Mouse (Mus musculus): ENCODE data around the gene Gm11639.

Gene Gm11639

GRCm38 (mm10) chr11:104685548-104685947 lies at the start of gene Gm11639:
Gene Gm11639 (plus strand): TSS chr11:104685707.
- no peak for DNase-seq (ENCODE audit: low spot score)

GRCm38 (mm10) chr11:104637010-104637409 lies 48.5 kb upstream of the Gm11639 start:
- no peak for DNase-seq (ENCODE audit: low spot score)

- DNase-seq (ENCODE audit: low spot score), result no peak
These were observed 47.5 kb upstream of the Gm11639 start for GRCm38 (mm10) chr11:104638006-104638405.

- no peak for DNase-seq (ENCODE audit: low spot score)
These were observed 46.6 kb upstream of the Gm11639 start for GRCm38 (mm10) chr11:104638906-104639305.

- no peak for DNase-seq (ENCODE audit: low spot score)
These were observed 45.9 kb upstream of the Gm11639 start for GRCm38 (mm10) chr11:104639634-104640033.

DNA sequence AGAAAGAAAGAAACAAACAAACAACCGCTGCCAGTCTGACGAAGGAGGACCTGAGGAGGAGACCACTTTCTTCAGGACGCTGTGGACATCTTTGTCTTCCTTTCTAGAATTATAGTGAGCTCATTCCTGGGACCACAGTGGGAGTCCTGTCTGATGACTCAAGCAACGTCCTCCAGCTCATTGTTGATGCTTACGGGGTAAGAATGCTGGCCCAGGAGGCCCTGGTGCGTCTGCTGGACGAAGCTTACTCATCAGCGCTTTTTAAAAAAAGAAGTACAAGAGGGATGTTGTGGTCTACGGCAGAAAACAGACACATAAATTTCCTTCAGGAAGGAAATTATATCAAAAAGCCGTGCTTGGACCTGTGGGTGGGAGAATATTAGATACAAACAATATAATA lies 44.6 kb upstream of the Gm11639 start:
- no peak for DNase-seq (ENCODE audit: low spot score)

DNA sequence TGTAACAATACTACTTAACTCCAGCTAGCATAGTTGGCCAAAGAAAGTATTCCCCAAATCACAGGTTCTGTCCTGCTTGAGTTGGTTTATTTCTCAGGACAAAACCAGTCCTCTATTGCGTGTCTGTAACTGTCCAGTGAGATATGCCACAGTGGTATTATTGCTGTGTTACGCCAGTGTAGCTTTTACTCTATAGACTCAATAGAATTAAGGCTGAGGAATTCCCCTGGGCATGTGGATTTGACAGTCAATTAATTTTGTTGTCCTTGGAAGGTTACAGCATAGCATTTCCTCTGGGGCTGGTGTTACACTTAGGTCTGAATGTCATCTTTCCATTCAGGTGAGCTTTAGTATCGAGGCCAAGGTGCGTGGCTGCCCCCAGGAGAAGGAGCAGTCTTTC lies 42.3 kb upstream of the Gm11639 start:
- DNase-seq (ENCODE audit: low spot score), result no peak

DNA sequence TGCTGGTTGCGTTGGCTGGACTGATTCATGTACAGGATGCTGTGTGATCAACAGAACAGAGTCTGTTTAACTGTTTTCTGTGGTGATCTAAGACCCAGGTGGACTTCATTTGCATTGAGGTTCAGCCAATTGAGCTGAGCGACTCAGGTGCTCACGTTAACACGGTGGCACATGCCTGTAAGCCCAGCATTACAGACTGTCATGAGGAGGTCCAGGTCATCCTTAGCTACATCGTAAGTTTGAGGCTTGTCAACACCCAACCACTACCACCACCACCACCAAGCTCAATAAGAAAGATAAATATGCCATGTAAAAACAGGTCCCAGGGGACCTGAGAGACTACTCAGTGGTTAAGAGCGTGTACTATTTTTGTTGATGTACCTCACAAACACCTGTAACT lies 40.1 kb upstream of the Gm11639 start:
- DNase-seq (ENCODE audit: low spot score), result no peak

GRCm38 (mm10) chr11:104646173-104646572 lies 39.3 kb upstream of the Gm11639 start:
- no peak for DNase-seq (ENCODE audit: low spot score)

- DNase-seq (ENCODE audit: low spot score), result no peak
These were observed 38.9 kb upstream of the Gm11639 start for GRCm38 (mm10) chr11:104646611-104647010.

DNA sequence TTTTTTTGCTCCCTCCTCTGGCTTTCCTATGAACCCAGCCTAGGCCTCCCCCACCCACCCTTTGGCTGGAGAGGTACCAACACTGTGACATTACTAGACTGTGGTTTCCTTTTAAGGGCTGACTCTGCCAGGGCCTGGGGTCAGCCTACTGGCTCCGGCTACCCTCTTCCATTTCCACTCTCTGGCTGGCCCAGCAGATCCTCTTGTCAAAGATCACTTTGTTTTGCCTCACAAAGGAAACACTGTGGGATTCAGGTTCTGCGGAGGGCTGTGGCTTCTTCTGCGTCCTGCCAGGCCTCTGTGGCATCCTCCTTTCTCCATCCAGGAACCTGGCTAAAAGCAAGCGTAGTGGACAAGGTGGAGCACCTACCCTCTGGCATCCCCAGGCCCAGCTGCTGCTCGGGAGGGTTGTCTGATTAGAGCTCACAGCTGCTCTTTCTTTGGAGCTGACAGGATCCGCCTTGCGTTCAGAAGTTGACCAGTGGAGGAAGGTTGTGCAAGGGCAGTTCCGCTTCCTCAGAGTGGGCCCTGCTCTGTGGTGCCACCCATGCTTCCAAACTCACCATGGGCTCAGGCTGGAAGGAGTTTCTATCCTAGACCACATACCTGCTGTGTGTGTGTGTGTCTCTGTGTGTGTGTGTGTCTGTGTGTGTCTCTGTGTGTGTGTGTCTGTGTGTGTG lies 38.2 kb upstream of the Gm11639 start:
- no peak for DNase-seq (ENCODE audit: low spot score)

- no peak for DNase-seq (ENCODE audit: low spot score)
These were observed 36.9 kb upstream of the Gm11639 start for GRCm38 (mm10) chr11:104648571-104648970.

DNA sequence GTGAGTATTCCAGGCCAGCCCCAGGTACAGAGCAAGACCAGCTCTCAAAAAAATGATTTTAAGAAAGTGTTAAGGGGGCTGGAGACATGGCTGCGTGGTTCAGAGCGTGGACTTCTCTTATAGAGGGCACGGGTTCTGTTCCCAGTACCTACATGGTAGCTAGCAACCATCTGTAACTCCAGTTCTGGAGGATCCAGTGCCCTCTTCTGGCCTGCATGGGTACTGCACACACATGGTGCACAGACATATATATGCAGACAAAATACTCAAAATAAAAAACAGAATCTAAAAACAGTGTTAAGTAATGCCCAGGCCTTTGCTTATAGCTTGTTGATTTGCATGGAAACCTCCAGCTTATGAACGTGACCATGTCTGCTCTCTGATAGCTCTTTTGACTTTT lies 24.9 kb upstream of the Gm11639 start:
- no peak for DNase-seq (ENCODE audit: low spot score)

GRCm38 (mm10) chr11:104661106-104661505 lies 24.4 kb upstream of the Gm11639 start:
- DNase-seq (ENCODE audit: low spot score), result no peak

DNA sequence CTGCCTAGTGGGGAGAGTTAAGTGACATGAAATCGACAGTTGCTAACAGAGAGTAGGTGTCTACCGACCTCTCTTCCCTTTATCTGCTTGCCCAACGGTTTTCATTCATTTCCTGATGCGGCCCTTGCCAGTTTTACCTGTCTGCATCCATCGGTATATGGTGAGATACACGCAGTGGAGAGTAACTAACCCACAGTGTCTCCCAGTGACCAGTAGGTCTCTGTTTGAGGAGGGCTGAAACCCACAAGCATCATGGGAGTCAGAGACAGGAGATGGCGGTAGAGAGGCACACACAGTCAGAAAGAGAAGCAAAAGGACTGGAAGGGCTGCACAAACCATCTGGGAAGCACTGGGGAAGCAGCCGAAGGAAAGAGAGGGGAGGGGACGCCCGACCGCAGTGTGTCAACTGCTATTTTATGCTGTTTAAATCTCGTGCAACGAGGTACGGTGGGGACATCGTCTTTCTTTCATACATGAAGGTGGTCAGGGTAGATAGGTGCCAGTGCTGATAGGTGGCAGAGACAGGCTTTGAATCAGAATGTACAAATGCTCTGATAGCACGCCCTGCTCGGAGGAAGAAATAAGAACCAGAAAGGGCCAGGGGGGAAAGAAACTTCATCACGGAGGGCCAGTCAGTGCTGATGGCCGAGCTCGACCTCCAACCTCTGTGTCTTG lies 23.8 kb upstream of the Gm11639 start:
- no peak for DNase-seq (ENCODE audit: low spot score)

DNA sequence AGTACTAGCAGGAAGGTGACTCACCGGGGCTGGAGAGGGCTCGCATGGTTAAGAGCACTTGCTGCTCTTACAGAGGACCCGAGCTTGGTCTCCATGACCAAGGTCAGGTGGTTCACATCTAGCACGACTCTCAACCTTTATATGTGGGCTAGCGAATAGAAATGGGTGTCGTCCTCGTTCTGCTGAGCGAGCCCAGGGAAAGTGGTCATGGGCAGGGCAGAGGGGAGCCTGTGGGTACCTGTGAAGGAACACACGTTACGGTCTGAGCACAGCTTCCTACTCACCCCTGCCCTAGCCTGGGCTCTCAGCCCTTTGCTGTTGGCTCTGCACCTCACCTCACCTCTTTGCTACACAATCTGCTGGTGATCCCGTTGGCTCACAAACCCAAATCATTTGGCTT lies 22.9 kb upstream of the Gm11639 start:
- no peak for DNase-seq (ENCODE audit: low spot score)

GRCm38 (mm10) chr11:104663241-104663877 lies 22.1 kb upstream of the Gm11639 start:
- no peak for DNase-seq (ENCODE audit: low spot score)

DNA sequence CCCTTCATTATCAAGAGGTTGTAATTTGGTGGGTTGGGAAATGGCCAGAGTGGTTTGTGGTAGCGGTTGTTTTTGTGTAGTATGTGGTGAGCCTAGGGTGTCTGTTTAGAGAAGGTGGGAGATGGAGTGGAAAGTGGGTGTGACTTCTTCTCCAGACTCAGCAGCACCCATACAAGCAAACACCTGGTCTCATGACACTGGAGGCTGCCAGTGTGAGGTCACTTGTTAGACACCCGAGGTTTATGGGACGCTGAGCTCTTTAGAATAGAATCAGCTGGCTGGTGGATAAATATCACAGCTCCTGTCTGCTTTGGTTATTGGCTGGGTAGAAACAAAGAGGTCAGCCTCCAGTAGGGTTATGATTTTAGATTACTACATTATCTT lies 21.6 kb upstream of the Gm11639 start:
- DNase-seq (ENCODE audit: low spot score), result no peak

DNA sequence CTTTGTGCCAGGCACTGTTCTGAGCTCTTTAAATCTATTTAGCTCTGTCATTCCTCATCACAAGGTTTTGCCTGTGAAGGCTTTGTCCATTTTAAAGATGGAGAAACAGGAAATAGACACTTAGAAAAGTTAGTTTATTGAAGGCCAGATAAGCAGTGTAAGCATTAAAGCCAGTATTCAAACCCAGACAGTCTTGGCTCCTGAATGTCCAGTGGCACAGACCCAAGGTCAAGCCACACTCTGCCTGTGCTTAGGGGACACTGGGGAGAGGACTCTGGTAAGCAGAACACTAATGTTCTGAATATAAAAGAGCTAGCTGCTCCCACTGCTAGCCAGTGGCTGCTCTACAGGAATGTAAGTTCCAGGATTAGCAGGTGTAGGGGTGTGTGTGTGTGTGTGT lies 21.1 kb upstream of the Gm11639 start:
- no peak for DNase-seq (ENCODE audit: low spot score)

DNA sequence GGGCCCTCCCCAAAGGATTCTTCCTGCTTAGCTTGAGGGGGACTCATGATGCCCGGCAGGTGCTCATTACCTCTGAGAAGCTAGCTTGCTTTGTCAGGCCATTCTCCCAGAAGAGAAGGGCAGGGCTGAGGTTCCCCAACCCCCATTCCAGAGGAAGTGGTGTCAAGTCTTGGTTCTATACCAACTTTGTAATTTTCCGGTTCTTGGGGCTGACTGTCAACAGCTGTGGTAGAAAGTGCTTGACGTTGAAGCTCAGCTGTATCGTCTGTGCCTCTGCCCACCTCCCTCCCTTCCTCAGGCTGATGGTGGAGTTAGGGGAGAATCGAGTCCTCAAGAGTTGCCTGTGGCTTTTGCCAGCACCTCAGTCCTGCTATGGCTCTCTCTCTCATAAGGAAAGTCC lies 18.1 kb upstream of the Gm11639 start:
- no peak for DNase-seq (ENCODE audit: low spot score)

GRCm38 (mm10) chr11:104673412-104673811 lies 12.1 kb upstream of the Gm11639 start:
- DNase-seq (ENCODE audit: low spot score), result no peak

- no peak for DNase-seq (ENCODE audit: low spot score)
These were observed 10.7 kb upstream of the Gm11639 start for GRCm38 (mm10) chr11:104674768-104675167.

DNA sequence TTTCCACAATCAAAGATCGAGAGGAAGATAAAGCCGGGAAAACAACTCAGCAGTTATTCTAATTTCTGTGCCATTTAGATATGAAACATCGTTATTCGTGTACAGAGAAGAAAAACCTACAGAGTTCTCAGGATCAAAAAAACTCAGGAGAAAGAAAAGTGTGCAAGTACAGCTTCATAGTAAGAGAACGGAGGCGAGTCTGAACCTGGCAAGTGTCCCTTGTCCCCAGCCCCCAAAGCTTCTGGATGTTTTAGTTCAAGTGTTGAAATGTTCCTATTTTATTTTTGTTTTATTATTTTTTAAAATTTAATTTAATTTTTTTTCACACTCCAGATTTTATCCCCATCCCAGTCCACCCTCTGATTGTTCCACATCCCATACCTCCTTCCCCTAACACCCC lies 7.7 kb downstream of the Gm11639 start:
- no peak for DNase-seq (ENCODE audit: low spot score)

Measured in retina, embryonic 14.5 days (tissue).